Mouse (Mus musculus): ENCODE results near the gene Phip.

DNA sequence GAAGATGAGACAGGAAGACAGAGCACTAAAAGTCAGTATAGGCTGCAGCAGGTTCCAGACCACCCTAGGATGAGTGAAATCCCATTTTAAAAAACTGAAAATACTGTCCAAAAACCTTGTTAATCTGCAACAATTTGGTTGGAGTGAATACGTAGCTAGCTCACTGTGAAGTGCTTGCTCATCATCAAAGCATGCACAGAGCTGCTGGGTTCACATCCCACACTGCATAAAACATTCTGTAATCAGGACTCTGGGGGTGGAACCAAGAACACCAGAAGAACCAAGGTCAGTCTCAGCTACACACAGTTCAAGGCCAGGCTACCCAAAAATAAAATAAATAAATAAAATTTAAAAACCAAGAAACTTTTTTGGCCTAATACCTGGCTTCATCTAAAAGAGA lies 3.9 kb downstream of the Phip start:
- TF ChIP-seq CTCF (IDR thresholded peaks at IDR 0.05; ENCODE audit: extremely low read depth, insufficient read depth, low read length): no peak
- TF ChIP-seq POLR2A (IDR thresholded peaks at IDR 0.05; ENCODE audit: extremely low read depth, insufficient read depth, low read length): no peak

Data from cortical plate, adult 2 months (tissue).